Mouse (Mus musculus): Measurements from ENCODE around the gene Olfr109.

Gene Olfr109

GRCm38 (mm10) chr17:37458616-37459015 is at the start of gene Olfr109:
Gene Olfr109 (plus strand): TSS chr17:37458916.
- no peak for DNase-seq

DNA sequence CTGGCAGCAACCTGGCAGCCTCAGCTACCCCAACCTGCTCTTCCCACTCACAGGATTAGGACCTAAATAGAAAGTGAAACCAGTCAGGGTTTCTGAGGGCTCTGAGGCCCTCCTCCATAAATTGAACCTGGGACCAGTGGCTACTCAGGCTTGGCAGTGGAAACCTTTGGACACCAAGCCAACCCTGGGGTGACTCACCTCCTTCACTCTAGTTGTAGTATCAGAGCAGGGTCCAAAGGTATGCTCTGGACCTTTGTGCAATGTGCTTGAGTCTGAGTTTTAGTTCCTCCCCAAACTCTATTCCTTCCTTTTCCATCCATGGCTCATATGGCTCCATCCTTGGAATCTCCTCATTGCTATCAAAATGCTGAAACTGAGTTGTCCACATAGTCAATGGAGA is 45.3 kb upstream of the Olfr109 start:
- no peak for DNase-seq

GRCm38 (mm10) chr17:37445180-37445579 is 13.5 kb upstream of the Olfr109 start, which contains the start of gene Olfr108:
Gene Olfr108 (plus strand): TSS chr17:37445480.
- DNase-seq: no peak

DNA sequence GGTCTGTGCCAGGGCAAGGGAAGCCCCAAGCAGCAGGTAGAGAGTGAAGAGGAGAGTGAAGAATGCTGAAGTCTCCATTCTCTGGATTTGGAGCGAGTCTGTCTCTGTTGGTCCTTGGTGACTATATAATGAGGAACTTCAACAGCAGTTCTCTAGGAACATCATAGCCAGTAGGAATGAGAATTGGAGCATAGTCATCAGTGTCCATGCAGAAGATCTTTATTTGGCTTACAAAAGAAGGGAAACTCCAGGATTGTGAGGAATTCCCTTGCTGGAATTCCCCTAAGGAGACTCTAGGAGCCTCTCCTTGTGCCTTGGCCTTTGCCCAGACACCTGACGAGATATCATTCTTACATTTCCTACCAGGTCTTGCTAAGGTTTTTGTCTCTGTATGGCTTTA is 24.7 kb downstream of the Olfr109 start, which contains the start of gene H2-M2:
Gene H2-M2, minus strand, starts transcription at position 101 of the 400 bp plus-strand sequence.
- no peak for DNase-seq

GRCm38 (mm10) chr17:37491930-37492518 is 33.3 kb downstream of the Olfr109 start, which contains the start of gene Olfr110:
Gene Olfr110 (plus strand): TSS chr17:37492468.
- DNase-seq: no peak

GRCm38 (mm10) chr17:37507730-37508129 is 49.0 kb downstream of the Olfr109 start, which contains the start of gene Olfr111:
Gene Olfr111 (plus strand): TSS chr17:37508030.
- DNase-seq: no peak
